Mouse (Mus musculus): ENCODE data around the gene Mylpf. TPM values are rescaled to one million over a fixed set of nuclear protein-coding genes. Genes with fewer than 3 reads are reported as not detected.

Mylpf gene
- 5.7 TPM for polyA plus RNA-seq (2015; fragmentation: Illumina TruSeq; extraction: RNeasy Lipid Tissue Mini Kit (QIAGEN cat#74804); ENCODE audit: insufficient read depth, low replicate concordance)

DNA sequence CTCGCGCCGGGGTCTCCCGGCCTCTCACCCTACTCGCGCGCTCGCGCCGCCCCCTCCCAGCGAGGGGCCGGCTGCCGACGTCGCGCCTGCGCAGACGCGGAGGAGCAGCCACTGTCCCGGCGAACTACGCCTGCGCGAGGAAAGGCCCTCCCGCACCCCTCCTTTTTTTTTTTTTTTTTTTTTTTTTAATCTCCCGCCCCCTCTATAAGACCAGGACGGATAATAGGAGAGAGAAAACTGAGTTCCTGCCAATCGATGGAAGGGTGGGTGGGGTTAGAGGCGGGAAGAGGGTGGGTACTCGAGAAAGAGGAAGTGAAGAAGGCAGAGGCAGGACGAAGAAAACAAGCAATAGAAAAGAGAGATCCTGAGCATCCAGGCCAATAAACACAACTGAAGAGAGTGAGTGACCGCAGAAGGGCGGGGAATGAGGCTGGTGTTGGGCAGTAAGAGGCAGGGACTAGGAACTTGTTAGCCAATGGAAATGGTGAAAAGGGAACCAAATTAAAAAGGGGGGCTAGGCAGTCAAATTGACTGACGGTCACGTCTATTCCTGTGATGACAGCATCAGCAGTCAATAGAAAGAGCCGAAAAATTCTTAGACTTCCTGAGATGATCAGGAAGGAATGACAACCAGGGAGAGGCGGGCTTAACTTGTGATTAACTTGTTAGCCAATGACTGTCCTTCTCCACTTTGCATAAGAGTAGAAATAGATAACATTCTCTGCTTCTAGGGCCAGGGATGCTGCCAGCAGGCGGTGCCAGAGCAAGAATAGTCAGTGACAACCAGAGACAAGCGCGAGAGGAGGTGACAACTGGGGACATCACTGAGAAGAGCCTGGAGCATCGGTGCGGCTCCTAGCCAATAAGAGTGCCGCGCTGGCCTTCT, at the start of gene Mylpf:
TSS of gene Mylpf (plus strand) at position 338 of the 886 bp plus-strand sequence.

DNA sequence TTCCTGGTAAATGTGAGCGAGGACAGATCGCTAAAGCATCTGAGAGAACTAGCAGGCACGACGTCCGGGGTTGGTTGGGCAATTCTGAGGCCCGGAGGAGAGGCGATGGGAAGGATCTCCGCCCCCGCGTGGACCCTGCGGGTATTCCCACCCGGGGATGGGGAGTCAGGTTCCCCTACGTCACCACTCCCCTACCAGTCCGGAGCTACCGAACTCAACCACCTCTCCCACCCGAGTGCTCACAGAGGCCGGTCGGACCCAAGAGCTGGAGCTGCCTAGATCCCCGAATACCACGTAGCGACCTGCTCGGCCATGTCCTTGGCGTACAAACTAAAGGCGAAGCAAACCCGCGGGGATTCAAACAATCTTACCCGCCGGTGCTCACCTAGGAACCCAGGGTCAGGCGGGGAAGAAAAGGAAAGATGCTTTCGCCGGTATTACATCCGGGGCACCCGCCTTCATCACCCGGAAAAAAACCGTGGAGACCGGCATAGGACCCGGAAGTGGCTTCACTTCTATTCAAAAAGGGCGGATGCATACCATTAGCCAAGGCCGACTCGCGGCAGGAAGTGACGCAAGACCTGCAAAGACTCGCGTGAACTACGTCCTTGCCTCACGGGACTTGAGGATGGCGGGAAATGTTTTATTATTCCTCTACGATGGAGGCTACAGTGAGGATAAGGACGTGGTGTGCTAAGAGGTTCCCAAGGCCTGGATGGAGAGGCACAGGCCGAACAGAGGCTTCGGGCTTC, 13.0 kb upstream of the Mylpf start, which contains the start of gene Cd2bp2:
TSS of gene Cd2bp2 (minus strand) at position 507 of the 752 bp plus-strand sequence.

DNA sequence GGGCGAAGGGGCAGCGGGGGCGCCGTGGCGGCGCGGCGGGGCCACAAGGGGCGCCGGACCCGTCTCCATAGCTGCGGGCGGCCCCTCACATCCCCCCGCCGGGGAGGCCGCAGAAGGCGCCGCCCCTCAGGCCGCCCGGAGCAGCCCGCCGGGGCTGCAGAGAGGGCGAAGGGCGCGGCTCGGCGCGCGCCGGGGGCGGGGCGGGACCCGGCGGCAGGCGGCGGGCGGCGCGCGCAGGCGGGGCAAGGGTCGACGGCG, 466 bp upstream of the Mylpf start, which contains the start of gene Tbc1d10b:
TSS of gene Tbc1d10b (minus strand) at position 174 of the 258 bp plus-strand sequence.

DNA sequence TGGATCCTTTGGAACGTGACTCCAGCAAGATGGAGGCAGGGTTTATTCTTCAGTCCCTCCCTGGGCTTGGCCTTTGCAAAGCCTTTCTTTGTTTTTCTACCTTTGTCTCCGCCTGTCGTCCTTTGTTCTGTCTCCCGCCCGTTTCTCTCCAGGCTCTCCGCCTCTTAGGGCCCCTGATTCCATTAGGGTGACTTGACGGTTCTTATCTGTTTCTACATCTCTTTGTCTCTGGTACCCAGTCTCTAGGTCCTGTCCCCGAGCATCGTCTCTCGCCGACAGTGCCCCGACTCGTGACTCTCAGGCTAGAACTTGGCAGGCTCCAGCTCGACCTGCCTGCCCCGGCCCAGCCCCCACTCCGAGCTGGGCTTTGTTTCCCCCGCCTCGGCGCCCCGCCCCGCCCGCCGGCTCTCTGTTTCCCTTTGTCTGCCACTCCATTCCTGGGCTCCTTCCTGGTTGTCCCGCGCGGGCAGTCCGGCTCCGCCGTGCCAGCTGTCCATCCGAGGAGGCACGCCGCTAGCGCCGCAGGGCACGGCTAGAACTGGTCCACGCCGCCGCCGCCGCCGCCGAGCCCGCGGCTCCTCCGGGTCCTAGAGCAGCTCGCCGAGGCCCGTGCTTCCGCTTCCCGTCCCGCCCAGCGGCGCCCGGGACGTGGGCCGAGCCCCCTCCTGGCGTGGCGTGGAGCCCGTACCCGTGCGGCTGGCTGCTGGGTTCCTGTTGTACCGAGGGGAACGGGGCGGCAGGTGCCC, 24.1 kb downstream of the Mylpf start, which contains the start of the genes Zfp553 and Sept1:
TSS of gene Zfp553 (plus strand) at position 440 of the 746 bp plus-strand sequence.
TSS of gene Sept1 (minus strand) at position 509 of the 746 bp plus-strand sequence.

DNA sequence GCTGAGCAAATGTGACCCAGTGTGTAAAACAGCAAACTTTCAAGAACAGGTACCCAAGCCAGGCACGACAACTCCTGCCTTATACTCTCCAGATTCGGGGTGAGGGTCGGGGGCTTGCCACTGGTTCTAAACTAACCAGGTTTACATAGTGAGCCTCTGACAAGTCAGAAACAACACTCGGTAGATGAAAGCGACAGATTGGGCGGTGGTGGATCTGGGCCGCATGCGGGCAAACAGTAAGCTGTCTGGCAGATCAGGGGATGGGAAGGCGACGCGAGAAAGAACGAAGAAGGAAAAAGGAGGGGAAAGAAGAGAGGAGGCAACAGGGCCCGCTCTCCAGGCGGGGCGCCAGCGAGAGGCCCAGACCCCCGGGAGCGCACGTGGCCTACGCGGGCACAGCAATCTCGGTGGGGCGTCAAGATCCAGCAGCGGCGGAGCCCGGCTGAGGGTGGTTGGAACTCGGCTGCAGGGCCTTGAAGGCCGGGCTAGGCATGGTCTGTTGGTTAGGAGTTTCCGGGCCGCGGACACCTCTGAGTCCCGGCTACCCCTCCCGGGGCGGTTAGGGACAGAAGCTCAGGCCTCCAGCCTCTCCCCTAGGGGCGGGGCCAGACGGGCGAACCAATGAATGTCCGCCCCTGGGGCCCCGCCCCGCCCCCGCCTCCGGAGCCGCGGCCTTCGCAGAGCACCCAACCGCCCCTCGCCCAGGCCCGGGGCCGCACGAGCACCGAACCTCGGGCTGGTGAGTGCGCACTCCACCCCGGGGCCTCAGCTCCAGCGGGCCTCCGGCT, 35.4 kb downstream of the Mylpf start, which contains the start of gene Zfp771:
TSS of gene Zfp771 (plus strand) at position 405 of the 788 bp plus-strand sequence.

DNA sequence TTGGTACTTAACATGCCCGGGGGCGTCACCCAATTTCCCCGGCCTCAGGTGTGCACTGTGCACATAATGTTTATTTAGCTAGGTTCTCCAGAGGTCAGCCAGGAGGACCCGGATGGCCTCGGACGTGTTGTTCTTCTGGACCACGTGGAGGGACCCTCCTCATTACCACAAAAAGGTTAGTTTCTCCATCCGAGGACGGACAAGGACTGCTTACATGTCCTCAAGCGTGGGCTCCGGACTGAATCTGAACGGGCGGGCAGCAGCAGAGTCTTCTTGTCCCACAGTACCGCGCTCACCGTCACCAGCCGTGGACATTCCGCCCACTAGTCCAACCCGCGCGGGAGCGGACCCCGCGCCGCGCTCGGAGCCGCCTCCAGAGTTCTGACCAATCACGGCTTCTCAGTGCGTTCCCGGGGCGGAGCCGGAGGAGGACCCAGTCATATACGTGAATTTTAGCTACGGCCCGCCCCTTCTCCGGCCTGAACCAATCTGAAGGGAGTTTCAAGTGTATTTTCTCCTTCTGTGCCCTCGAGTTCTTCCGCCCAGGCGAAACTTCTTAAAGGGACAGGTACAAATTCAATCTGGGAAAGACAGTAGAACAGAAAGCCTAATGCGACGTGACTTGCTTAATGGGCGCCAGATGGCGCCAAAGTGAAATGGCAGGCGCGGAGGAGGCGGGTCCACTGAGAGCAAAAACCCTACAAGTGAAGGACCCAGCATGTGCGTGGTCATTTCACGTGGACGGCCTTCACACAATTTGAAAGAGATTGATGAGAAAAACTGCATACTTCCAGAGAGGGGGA, 51.8 kb downstream of the Mylpf start, which contains the start of gene Dctpp1:
TSS of gene Dctpp1 (minus strand) at position 401 of the 803 bp plus-strand sequence.

Other genes with a start within 250 kb of the Mylpf start
- 56.1 TPM for gene Cdipt, start 233.0 kb upstream of the Mylpf start, polyA plus RNA-seq (2015; fragmentation: Illumina TruSeq; extraction: RNeasy Lipid Tissue Mini Kit (QIAGEN cat#74804); ENCODE audit: insufficient read depth, low replicate concordance)
- gene Cdiptos, start 232.8 kb upstream of the Mylpf start, polyA plus RNA-seq (2015; fragmentation: Illumina TruSeq; extraction: RNeasy Lipid Tissue Mini Kit (QIAGEN cat#74804); ENCODE audit: insufficient read depth, low replicate concordance) = 2.5 TPM
- 13.5 TPM for gene Mvp, start 194.3 kb upstream of the Mylpf start, polyA plus RNA-seq (2015; fragmentation: Illumina TruSeq; extraction: RNeasy Lipid Tissue Mini Kit (QIAGEN cat#74804); ENCODE audit: insufficient read depth, low replicate concordance)
- not detected for gene Pagr1b, start 192.4 kb upstream of the Mylpf start, polyA plus RNA-seq (2015; fragmentation: Illumina TruSeq; extraction: RNeasy Lipid Tissue Mini Kit (QIAGEN cat#74804); ENCODE audit: insufficient read depth, low replicate concordance)
- gene Pagr1a, start 191.5 kb upstream of the Mylpf start, polyA plus RNA-seq (2015; fragmentation: Illumina TruSeq; extraction: RNeasy Lipid Tissue Mini Kit (QIAGEN cat#74804); ENCODE audit: insufficient read depth, low replicate concordance) = 13.5 TPM
- gene Gm42742, start 187.8 kb upstream of the Mylpf start, polyA plus RNA-seq (2015; fragmentation: Illumina TruSeq; extraction: RNeasy Lipid Tissue Mini Kit (QIAGEN cat#74804); ENCODE audit: insufficient read depth, low replicate concordance) = 20.9 TPM
- gene Prrt2, start 187.7 kb upstream of the Mylpf start, polyA plus RNA-seq (2015; fragmentation: Illumina TruSeq; extraction: RNeasy Lipid Tissue Mini Kit (QIAGEN cat#74804); ENCODE audit: insufficient read depth, low replicate concordance) = 3.2 TPM
- 111 TPM for gene Maz, start 181.9 kb upstream of the Mylpf start, polyA plus RNA-seq (2015; fragmentation: Illumina TruSeq; extraction: RNeasy Lipid Tissue Mini Kit (QIAGEN cat#74804); ENCODE audit: insufficient read depth, low replicate concordance)
- gene Kif22, start 166.4 kb upstream of the Mylpf start, polyA plus RNA-seq (2015; fragmentation: Illumina TruSeq; extraction: RNeasy Lipid Tissue Mini Kit (QIAGEN cat#74804); ENCODE audit: insufficient read depth, low replicate concordance) = 10.6 TPM
- gene Zg16, start 121.6 kb upstream of the Mylpf start, polyA plus RNA-seq (2015; fragmentation: Illumina TruSeq; extraction: RNeasy Lipid Tissue Mini Kit (QIAGEN cat#74804); ENCODE audit: insufficient read depth, low replicate concordance) = 6.7 TPM
- gene AI467606, start 117.5 kb upstream of the Mylpf start, polyA plus RNA-seq (2015; fragmentation: Illumina TruSeq; extraction: RNeasy Lipid Tissue Mini Kit (QIAGEN cat#74804); ENCODE audit: insufficient read depth, low replicate concordance) = 81.1 TPM
- gene Qprt, start 86.7 kb upstream of the Mylpf start, polyA plus RNA-seq (2015; fragmentation: Illumina TruSeq; extraction: RNeasy Lipid Tissue Mini Kit (QIAGEN cat#74804); ENCODE audit: insufficient read depth, low replicate concordance) = 4.2 TPM
- gene Spn, start 71.1 kb upstream of the Mylpf start, polyA plus RNA-seq (2015; fragmentation: Illumina TruSeq; extraction: RNeasy Lipid Tissue Mini Kit (QIAGEN cat#74804); ENCODE audit: insufficient read depth, low replicate concordance) = 77.1 TPM
- gene Cd2bp2, start 12.8 kb upstream of the Mylpf start, polyA plus RNA-seq (2015; fragmentation: Illumina TruSeq; extraction: RNeasy Lipid Tissue Mini Kit (QIAGEN cat#74804); ENCODE audit: insufficient read depth, low replicate concordance) = 83.7 TPM
- 37.1 TPM for gene Tbc1d10b, start 422 bp upstream of the Mylpf start, polyA plus RNA-seq (2015; fragmentation: Illumina TruSeq; extraction: RNeasy Lipid Tissue Mini Kit (QIAGEN cat#74804); ENCODE audit: insufficient read depth, low replicate concordance)
- 9.4 TPM for gene Zfp553, start 24.2 kb downstream of the Mylpf start, polyA plus RNA-seq (2015; fragmentation: Illumina TruSeq; extraction: RNeasy Lipid Tissue Mini Kit (QIAGEN cat#74804); ENCODE audit: insufficient read depth, low replicate concordance)
- 234 TPM for gene Sept1, start 24.2 kb downstream of the Mylpf start, polyA plus RNA-seq (2015; fragmentation: Illumina TruSeq; extraction: RNeasy Lipid Tissue Mini Kit (QIAGEN cat#74804); ENCODE audit: insufficient read depth, low replicate concordance)
- 6.0 TPM for gene Zfp771, start 35.4 kb downstream of the Mylpf start, polyA plus RNA-seq (2015; fragmentation: Illumina TruSeq; extraction: RNeasy Lipid Tissue Mini Kit (QIAGEN cat#74804); ENCODE audit: insufficient read depth, low replicate concordance)
- gene Dctpp1, start 51.8 kb downstream of the Mylpf start, polyA plus RNA-seq (2015; fragmentation: Illumina TruSeq; extraction: RNeasy Lipid Tissue Mini Kit (QIAGEN cat#74804); ENCODE audit: insufficient read depth, low replicate concordance) = 8.7 TPM
- gene Sephs2, start 65.2 kb downstream of the Mylpf start, polyA plus RNA-seq (2015; fragmentation: Illumina TruSeq; extraction: RNeasy Lipid Tissue Mini Kit (QIAGEN cat#74804); ENCODE audit: insufficient read depth, low replicate concordance) = 26.2 TPM
- 108 TPM for gene Itgal, start 87.4 kb downstream of the Mylpf start, polyA plus RNA-seq (2015; fragmentation: Illumina TruSeq; extraction: RNeasy Lipid Tissue Mini Kit (QIAGEN cat#74804); ENCODE audit: insufficient read depth, low replicate concordance)
- 3.3 TPM for gene Zfp768, start 136.7 kb downstream of the Mylpf start, polyA plus RNA-seq (2015; fragmentation: Illumina TruSeq; extraction: RNeasy Lipid Tissue Mini Kit (QIAGEN cat#74804); ENCODE audit: insufficient read depth, low replicate concordance)
- 4.0 TPM for gene Zfp747, start 167.2 kb downstream of the Mylpf start, polyA plus RNA-seq (2015; fragmentation: Illumina TruSeq; extraction: RNeasy Lipid Tissue Mini Kit (QIAGEN cat#74804); ENCODE audit: insufficient read depth, low replicate concordance)
- 4.2 TPM for gene 9130019O22Rik, start 178.3 kb downstream of the Mylpf start, polyA plus RNA-seq (2015; fragmentation: Illumina TruSeq; extraction: RNeasy Lipid Tissue Mini Kit (QIAGEN cat#74804); ENCODE audit: insufficient read depth, low replicate concordance)
- 2.5 TPM for gene E430018J23Rik, start 184.7 kb downstream of the Mylpf start, polyA plus RNA-seq (2015; fragmentation: Illumina TruSeq; extraction: RNeasy Lipid Tissue Mini Kit (QIAGEN cat#74804); ENCODE audit: insufficient read depth, low replicate concordance)
- gene Zfp764, start 197.9 kb downstream of the Mylpf start, polyA plus RNA-seq (2015; fragmentation: Illumina TruSeq; extraction: RNeasy Lipid Tissue Mini Kit (QIAGEN cat#74804); ENCODE audit: insufficient read depth, low replicate concordance) = 9.8 TPM
- 16.2 TPM for gene Zfp688, start 213.2 kb downstream of the Mylpf start, polyA plus RNA-seq (2015; fragmentation: Illumina TruSeq; extraction: RNeasy Lipid Tissue Mini Kit (QIAGEN cat#74804); ENCODE audit: insufficient read depth, low replicate concordance)
- 2.5 TPM for gene Zfp689, start 240.3 kb downstream of the Mylpf start, polyA plus RNA-seq (2015; fragmentation: Illumina TruSeq; extraction: RNeasy Lipid Tissue Mini Kit (QIAGEN cat#74804); ENCODE audit: insufficient read depth, low replicate concordance)

All from spleen, adult 10 weeks (tissue).